Mouse (Mus musculus) regulatory T cell (primary cell): ENCODE data around the gene Gm21650.
"Not testable (repeated sequence)": the region's sequence is repeated elsewhere in the genome, so short reads cannot be mapped to it uniquely, and the experiment has no call there.

Source experiments
- in situ Hi-C: fragments of 300-600 bp; cut with MboI, MseI; formaldehyde crosslinking; loops from one replicate; pipeline ENCODE4 v1.15.1; 2025; ENCODE audit warnings: high pct_unique_total_duplicates

The Gm21650 gene

GRCm38 (mm10) chrY:77692508-77692907 is at the start of gene Gm21650:
Gene Gm21650 (plus strand): TSS chrY:77692808.
- in situ Hi-C loops: not testable (repeated sequence)
